Mouse (Mus musculus) CD4-positive, CD25-positive, alpha-beta regulatory T cell, adult 2 months (primary cell): ENCODE measurements around the gene Gm3409.
"Not testable (repeated sequence)": the region's sequence is repeated elsewhere in the genome, so short reads cannot be mapped to it uniquely, and the experiment has no call there.

Experiments used
- DNase-seq: peaks from one replicate; pipeline ENCODE4 v3.0.0-alpha.2; 2012; ENCODE audit warnings: low read depth, low spot score

Gene Gm3409

DNA sequence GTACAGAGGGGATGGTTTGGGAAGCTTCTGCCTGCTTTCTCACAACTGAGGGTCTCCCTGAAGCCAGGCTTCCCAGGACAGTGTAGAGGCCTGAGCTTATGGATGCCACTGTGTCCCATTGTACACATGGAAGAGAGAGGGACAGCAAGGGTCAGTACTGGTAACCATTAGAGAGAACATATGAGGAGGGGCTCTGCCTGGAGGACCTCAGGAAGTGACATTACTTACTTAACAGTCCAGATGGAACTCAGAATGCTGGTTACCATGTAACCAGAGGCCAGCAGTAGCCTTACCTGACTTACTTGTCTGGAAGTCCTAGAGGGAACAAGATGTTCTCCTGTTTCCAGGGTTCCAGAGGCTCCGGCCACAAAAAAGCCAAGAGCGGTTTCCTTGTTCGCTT lies at the start of gene Gm3409:
Gm3409 (plus strand) TSS at position 301 of the 400 bp plus-strand sequence.
- DNase-seq: not testable (repeated sequence)

DNA sequence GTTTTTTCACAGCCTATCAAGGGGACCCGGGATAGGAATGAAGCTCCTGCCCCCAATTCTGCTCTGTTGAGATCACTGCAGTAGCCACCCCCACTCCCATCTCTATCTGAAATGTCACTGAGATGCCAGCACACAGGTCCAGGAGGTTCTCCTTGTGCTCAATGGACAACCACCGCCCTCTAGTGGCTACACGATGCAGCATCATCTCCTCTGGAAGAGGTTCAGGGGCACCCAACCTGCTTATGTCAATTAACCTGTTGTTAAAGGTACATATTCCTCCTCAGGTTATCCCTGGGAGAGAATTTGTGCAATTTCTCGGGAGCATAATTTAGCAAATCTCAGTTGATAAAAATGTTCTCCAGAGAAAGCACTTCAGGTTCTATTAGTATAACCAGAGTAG lies 48.5 kb upstream of the Gm3409 start:
- DNase-seq: not testable (repeated sequence)

DNA sequence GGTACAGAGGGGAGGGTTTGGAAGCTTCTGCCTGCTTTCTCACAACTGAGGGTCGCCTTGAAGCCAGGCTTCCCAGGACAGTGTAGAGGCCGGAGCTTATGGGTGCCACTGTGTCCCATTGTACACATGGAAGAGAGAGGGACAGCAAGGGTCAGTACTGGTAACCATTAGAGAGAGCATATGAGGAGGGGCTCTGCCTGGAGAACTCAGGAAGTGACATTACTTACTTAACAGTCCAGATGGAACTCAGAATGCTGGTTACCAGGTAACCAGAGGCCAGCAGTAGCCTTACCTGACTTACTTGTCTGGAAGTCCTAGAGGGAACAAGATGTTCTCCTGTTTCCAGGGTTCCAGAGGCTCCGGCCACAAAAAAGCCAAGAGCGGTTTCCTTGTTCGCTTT lies 46.4 kb upstream of the Gm3409 start, which contains the start of gene Gm6370:
Gm6370 (plus strand) TSS at position 301 of the 400 bp plus-strand sequence.
- not testable (repeated sequence) for DNase-seq

DNA sequence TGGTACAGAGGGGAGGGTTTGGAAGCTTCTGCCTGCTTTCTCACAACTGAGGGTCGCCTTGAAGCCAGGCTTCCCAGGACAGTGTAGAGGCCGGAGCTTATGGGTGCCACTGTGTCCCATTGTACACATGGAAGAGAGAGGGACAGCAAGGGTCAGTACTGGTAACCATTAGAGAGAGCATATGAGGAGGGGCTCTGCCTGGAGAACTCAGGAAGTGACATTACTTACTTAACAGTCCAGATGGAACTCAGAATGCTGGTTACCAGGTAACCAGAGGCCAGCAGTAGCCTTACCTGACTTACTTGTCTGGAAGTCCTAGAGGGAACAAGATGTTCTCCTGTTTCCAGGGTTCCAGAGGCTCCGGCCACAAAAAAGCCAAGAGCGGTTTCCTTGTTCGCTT lies 35.3 kb upstream of the Gm3409 start, which contains the start of gene 4930449I24Rik:
4930449I24Rik (plus strand) TSS at position 301 of the 400 bp plus-strand sequence.
- DNase-seq: not testable (repeated sequence)

DNA sequence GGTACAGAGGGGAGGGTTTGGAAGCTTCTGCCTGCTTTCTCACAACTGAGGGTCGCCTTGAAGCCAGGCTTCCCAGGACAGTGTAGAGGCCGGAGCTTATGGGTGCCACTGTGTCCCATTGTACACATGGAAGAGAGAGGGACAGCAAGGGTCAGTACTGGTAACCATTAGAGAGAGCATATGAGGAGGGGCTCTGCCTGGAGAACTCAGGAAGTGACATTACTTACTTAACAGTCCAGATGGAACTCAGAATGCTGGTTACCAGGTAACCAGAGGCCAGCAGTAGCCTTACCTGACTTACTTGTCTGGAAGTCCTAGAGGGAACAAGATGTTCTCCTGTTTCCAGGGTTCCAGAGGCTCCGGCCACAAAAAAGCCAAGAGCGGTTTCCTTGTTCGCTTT lies 23.6 kb upstream of the Gm3409 start, which contains the start of gene Gm3402:
Gm3402 (plus strand) TSS at position 301 of the 400 bp plus-strand sequence.
- DNase-seq: not testable (repeated sequence)

DNA sequence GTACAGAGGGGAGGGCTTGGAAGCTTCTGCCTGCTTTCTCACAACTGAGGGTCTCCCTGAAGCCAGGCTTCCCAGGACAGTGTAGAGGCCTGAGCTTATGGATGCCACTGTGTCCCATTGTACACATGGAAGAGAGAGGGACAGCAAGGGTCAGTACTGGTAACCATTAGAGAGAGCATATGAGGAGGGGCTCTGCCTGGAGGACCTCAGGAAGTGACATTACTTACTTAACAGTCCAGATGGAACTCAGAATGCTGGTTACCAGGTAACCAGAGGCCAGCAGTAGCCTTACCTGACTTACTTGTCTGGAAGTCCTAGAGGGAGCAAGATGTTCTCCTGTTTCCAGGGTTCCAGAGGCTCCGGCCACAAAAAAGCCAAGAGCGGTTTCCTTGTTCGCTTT lies 11.9 kb upstream of the Gm3409 start, which contains the start of gene Gm3404:
Gm3404 (plus strand) TSS at position 301 of the 400 bp plus-strand sequence.
- DNase-seq: not testable (repeated sequence)

DNA sequence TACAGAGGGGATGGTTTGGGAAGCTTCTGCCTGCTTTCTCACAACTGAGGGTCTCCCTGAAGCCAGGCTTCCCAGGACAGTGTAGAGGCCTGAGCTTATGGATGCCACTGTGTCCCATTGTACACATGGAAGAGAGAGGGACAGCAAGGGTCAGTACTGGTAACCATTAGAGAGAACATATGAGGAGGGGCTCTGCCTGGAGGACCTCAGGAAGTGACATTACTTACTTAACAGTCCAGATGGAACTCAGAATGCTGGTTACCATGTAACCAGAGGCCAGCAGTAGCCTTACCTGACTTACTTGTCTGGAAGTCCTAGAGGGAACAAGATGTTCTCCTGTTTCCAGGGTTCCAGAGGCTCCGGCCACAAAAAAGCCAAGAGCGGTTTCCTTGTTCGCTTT lies 18.4 kb downstream of the Gm3409 start, which contains the start of gene Gm3415:
Gm3415 (plus strand) TSS at position 301 of the 400 bp plus-strand sequence.
- DNase-seq: not testable (repeated sequence)

DNA sequence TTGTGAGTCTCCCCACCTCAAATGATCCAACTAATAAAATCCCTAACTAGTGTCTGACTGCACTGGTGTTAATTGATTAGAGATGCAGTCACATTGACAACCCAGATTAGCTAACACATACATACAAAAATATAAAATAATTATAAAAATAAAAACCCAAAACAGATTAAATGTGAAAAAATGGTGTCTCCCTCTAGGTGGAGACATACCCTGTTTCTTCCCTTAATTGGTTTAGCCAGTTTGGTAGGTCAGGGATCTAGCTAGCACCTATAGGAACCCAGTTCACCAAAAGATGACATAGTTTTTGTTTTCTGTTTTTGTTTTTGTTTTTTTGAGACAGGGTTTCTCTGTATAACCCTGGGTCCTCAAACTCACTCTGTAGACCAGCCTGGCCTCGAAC lies 26.8 kb downstream of the Gm3409 start:
- no peak for DNase-seq

DNA sequence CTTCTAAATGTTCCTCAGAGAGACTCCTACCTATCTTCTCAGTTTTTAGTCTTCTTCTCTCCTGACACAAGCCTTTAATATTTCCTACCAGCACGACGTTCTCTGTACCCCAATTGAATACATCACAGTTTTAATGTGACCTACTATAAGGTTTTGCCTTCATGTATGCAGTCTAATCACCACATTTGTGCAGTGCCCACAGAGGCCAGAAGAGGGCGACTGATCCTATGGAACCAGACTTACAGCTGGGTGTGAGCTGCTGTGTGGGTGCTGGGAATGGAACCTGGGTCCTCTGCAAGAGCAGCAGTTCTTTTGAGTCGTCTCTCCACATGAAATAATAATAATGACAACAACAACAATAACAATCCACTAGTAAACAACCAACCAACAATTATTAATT lies 29.6 kb downstream of the Gm3409 start:
- DNase-seq: peak; percentile 38

DNA sequence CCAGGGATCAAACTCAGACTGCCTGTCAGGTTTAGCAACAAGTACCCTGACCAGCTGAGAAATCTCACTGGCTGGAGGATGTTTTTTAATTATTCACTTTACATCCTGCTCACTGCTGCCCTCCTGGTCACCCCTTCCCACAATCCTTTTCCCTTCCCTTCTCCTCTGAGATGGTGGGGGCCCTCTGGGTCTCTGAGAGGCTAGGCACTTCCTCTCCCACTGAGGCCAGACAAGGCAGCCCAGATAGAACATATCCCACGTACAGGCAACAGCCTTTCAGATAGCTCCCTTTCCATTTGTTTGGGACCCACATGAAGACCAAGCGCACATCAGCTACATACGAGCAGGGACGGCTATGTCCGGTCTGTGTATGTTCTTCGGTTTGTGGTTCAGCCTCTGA lies 32.7 kb downstream of the Gm3409 start:
- DNase-seq: not testable (repeated sequence)

DNA sequence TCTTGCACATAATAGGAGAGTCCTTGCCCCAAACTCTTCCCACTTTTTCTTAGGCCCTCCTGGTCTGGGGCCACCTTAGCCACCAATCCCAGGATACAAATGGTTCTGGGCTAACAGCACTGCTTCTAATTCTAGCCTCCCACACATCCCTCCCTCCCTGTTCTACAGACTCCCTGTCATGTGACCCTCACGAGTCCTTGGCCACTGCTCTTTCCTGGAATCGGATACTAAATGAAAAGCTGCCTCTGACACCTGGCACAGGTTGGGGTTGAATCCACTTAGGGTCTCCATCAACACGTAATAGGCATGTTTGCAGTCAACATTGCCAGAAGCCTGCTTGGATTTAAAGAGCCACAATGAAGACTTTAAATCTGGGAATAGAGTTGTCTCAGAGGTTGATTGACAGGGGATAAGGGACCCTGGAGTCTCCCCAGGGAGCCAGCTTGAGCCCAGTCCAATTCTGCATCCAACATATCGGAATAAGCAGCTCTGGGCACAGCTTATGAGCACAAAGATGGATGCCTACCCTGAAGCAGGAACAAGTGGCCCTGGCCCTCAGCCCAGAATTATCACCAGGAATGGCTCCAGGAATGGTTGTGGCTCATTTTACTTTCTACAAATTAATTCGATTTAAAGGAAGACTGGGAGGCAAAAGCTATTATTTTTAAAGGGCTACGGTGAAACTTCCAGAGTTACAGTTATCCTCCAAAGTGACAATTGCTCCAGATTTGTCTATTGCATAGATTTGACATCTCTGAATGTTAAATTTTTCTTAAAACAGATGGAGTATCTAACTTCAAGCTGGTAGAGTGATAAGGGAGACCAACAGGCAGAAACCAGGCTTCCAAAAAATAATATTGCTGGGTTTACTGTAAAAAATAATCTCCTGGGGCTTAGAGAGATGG lies 34.6 kb downstream of the Gm3409 start:
- DNase-seq: not testable (repeated sequence)

DNA sequence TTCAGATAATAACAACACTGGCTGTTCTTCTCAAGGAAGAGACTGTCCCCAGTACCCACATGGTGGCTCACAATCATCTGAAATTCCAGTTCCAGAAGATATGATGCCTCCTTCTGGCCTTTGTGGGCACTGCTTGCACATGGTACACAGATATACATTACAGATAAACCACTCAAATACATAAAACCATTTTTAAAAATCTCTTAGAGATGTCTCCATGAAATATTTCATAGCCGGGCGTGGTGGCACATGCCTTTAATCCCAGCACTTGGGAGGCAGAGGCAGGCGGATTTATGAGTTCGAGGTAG lies 35.2 kb downstream of the Gm3409 start:
- DNase-seq: not testable (repeated sequence)

DNA sequence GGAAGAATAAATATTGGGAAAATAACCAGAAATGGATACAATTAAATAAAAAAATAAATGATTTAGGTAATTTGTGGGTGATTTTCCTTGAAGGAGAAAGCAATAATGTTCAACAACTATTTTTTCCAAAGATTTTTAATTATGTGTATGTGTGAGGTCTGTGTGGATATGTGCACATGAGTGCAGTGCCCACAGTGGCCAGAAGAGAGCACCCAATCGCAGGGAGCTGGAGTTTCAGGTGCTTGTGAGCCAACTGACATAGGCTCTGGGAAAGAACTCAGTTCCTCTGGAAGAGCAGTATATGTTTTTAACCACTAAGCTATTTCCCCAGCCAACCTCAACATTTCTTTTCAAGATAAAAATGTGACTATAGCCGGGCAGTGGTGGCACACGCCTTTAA lies 39.2 kb downstream of the Gm3409 start:
- DNase-seq: peak; percentile 3

DNA sequence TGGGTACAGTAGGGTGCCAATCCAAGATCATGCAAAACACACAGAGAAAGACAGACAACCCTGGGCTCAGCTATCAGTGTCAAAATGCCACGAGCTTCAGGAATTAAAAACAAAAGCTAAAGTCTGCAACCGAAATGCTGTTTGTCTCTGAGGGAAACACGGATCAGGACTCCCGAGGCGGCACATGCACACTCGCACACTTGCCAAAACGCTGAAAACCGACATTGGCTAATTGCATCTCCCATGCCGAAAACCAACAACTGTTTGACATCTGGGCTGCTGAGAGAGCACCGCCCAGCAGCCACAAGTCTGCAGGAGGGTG lies 46.7 kb downstream of the Gm3409 start:
- DNase-seq: no peak

DNA sequence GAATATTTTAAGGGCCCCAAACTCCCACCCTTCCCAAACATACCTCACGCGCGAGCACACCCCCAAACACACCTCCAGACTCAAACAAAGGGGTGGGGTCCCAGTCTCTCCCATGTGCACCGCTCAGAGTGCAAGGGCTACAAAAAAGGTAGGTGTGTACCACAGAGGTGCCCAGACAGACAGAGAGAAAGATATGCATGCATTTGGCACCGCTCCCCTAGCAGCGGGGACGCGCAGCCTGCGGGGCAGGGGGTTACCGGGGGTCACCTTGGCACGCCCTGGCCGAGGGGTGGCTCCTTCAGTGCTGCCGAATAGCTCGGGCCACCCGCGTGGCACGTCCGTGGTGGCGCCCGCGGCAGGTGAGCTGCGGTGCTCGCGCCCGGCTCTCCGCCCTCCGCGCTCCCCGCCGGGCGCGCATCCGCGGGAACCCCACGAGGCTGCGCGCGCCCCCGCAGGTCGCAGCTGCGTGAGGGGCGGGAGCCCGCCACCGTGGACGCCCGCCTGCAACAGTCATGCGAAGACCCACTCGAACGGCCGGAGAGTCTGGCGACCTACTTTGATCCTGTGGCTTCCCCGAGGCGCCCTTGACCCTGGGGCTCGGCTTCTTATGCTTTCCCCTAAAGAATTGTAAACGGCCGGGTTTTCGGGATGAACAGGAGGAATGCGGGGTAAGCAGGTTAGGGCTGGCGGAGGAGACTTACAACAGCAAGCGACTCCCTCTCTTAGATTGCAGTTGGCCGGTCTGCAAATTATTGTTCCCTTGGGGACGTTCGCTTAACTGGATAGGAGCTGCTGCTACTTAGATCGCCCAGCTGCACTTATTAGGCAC lies 47.2 kb downstream of the Gm3409 start, which contains the start of gene Gpr12:
Gpr12 (minus strand) TSS at position 762 of the 829 bp plus-strand sequence.
- DNase-seq: no peak

DNA sequence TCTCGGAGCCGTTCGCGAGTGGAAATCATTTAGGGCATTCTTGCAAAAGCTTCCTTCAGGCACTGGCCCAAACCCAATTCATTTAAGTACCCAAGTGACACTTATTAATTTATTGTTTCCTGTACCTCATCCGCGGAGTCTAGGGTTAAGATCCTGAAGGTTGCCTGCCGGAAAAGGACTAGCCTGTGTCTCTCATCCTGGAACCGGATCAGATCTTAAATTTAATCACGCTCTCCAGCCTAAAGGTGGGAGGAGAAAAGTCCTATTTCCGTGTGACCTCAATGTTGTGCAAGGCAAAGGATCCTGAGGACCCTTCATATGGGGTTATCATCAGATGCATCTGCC lies 47.8 kb downstream of the Gm3409 start:
- no peak for DNase-seq

DNA sequence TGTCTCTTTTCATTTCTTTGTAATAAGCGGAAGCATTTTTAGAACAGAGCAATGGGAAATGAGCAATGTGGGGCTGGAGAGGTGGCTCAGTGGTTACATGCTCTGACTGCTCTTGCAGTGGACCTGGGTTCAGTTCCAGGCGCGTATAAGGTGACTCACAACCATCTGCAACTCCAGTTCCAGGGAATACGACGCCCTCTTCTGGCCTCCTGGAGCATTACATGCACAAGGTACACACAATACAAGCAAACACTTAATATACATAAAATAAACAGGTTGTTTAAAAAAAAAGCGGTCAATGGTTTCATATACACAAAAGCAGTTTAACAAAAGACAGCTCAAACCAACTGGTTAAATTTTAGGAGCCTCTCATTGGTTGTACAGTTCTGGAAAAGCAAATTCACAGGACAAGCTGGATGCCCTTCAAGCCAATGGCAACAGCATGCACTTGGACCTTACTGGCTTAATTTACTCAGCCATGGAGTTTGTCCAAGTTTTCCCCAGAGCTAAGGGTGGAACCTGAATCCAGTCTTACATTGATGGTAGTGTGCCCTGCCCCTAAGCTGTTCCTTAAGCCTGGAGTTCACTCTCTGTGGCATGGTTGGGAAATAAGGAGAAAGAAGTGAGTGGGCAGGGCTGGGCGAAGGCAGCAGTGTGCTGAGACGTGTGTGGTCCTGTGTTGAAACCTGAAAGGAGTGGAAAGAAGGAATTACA lies 49.1 kb downstream of the Gm3409 start:
- no peak for DNase-seq
